Mouse (Mus musculus): ENCODE data around the gene Sap18b. TPM values are rescaled to one million over a fixed set of nuclear protein-coding genes. Genes with fewer than 3 reads are reported as not detected.

Gene Sap18b
- polyA plus RNA-seq, 1 experiment from 2014 or later, result 360 TPM

GRCm38 (mm10) chr8:95832603-95833434 lies 7.7 kb downstream of the Sap18b start:
- WGBS, result 16% methylated on average over 16 of the region's 16 CpGs
- H3K27me3 ChIP-seq (ENCODE audit: control insufficient read depth, insufficient read depth, low read length), result no peaks in the 10 kb centered on the region
- ATAC-seq (ENCODE audit: insufficient number of reproducible peaks, insufficient read depth, low FRiP score, low read depth), result peak; percentile 43; the same call in 1 of the 2 replicates
- peak overlapping the region; percentile 26 for H3K4me3 ChIP-seq (ENCODE audit: low read depth, low read length)
- H3K36me3 ChIP-seq (ENCODE audit: control insufficient read depth, insufficient read depth, low read length), result no peaks in the 10 kb centered on the region
- H3K4me2 ChIP-seq (replicated peaks; ENCODE audit: low read depth, low read length), result peak overlapping the region; percentile 46
- 0 out of 2 replicates have a peak, but pooled peaks cover 5% of the 10 kb centered on the region for H3K4me1 ChIP-seq (ENCODE audit: control insufficient read depth, insufficient read depth, low read length)
- no peak overlapping the region for H3K9ac ChIP-seq (replicated peaks; ENCODE audit: low read depth, low read length)
- H3K9me3 ChIP-seq (ENCODE audit: control insufficient read depth, low read depth, low read length), result no peaks in the 10 kb centered on the region
- no peak overlapping the region for H3K27ac ChIP-seq (ENCODE audit: low read length)

DNA sequence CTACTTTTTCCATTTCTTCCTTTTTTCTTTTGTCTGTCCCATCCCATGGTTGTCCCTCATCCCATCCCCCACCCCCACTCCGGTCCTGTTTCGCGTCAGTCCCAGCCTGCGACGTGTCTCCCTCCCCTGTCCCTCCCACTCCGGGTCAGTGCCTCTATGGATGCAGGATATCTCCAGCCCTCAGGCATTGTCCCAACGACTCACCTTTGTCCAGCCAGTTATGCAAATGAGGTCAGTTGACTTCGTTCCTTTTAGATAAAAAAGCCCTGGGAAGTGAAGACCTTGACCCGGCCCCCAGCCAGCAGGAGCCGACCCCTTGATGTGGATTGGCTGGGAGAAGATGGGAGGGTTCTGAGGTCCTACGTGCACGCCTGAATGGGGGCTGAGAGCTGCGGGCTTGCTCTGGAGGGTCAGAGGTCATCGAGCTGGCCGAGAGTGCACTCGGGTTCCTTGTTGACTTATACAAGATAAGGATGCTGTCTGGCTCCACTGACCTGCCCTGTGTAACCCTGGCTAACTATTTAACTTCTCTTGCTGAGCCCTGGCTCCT lies 8.4 kb downstream of the Sap18b start:
- no peaks in the 10 kb centered on the region for H3K36me3 ChIP-seq (ENCODE audit: control insufficient read depth, insufficient read depth, low read length)
- WGBS, result 2% methylated on average over 16 of the region's 16 CpGs
- peak overlapping the region; percentile 46 for H3K4me2 ChIP-seq (replicated peaks; ENCODE audit: low read depth, low read length)
- H3K4me1 ChIP-seq (ENCODE audit: control insufficient read depth, insufficient read depth, low read length), result 0 out of 2 replicates have a peak, but pooled peaks cover 5% of the 10 kb centered on the region
- no peak overlapping the region for H3K9ac ChIP-seq (replicated peaks; ENCODE audit: low read depth, low read length)
- ATAC-seq (ENCODE audit: insufficient number of reproducible peaks, insufficient read depth, low FRiP score, low read depth), result peak; percentile 71
- H3K9me3 ChIP-seq (ENCODE audit: control insufficient read depth, low read depth, low read length), result no peaks in the 10 kb centered on the region
- no peak overlapping the region for H3K27ac ChIP-seq (ENCODE audit: low read length)
- H3K27me3 ChIP-seq (ENCODE audit: control insufficient read depth, insufficient read depth, low read length), result no peaks in the 10 kb centered on the region
- H3K4me3 ChIP-seq (ENCODE audit: low read depth, low read length), result peak overlapping the region; percentile 26

DNA sequence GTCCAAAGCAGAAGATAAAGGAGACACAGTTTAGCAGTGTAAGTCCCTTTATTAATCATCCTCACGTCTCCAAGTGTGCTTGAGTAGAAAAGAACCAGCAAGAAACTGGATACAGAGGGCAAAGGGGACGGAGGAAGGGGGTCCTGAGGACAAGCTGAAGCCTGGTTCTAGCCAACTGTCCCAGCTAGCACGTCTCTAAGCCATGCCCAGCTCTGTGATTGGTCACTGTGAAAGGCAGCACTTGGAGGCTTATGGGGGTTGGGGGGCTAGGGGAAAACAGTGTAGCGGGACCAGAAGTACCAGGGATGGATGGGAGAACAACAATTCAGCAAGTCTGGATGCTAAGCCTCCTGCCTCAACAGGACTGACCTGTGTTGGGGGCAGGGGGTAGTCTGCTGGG lies 10.7 kb downstream of the Sap18b start:
- H3K9me3 ChIP-seq (ENCODE audit: control insufficient read depth, low read depth, low read length), result no peaks in the 10 kb centered on the region
- ATAC-seq (ENCODE audit: insufficient number of reproducible peaks, insufficient read depth, low FRiP score, low read depth), result no peak
- H3K4me3 ChIP-seq (ENCODE audit: low read depth, low read length), result no peak overlapping the region
- no peak overlapping the region for H3K4me2 ChIP-seq (replicated peaks; ENCODE audit: low read depth, low read length)
- no peak overlapping the region for H3K27ac ChIP-seq (ENCODE audit: low read length)
- no peak overlapping the region for H3K9ac ChIP-seq (replicated peaks; ENCODE audit: low read depth, low read length)
- WGBS, result 63% methylated on average over 4 of the region's 4 CpGs
- H3K27me3 ChIP-seq (ENCODE audit: control insufficient read depth, insufficient read depth, low read length), result no peaks in the 10 kb centered on the region
- 0 out of 2 replicates have a peak, but pooled peaks cover 5% of the 10 kb centered on the region for H3K4me1 ChIP-seq (ENCODE audit: control insufficient read depth, insufficient read depth, low read length)
- no peaks in the 10 kb centered on the region for H3K36me3 ChIP-seq (ENCODE audit: control insufficient read depth, insufficient read depth, low read length)

DNA sequence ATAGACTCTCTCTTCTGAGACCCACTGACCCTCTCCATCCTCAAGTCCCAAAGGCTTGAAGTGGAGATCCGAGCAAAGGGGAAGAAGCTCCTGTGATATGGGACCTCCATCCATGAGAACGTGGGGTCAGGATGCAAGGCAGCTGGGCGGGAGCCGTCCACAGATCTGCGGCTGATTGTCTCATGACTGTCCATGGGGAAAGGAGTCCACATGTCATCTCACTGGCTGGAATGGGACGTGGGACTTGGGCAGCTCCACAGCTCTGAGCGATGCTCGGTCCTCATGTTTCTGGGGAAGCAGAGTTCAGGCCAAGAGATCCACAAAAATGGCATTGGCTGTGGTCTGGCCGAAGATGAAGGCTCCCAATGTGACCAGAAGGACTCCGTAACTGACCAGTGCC lies 12.1 kb downstream of the Sap18b start:
- Histone ChIP-seq H3K4me3 (ENCODE audit: low read depth, low read length) (no peak overlapping the region), H3K36me3 (ENCODE audit: control insufficient read depth, insufficient read depth, low read length) (no peaks in the 10 kb centered on the region), H3K9ac (replicated peaks; ENCODE audit: low read depth, low read length) (no peak overlapping the region), H3K4me1 (ENCODE audit: control insufficient read depth, insufficient read depth, low read length) (0 out of 2 replicates have a peak, but pooled peaks cover 5% of the 10 kb centered on the region), H3K27ac (ENCODE audit: low read length) (no peak overlapping the region), H3K27me3 (ENCODE audit: control insufficient read depth, insufficient read depth, low read length) (no peaks in the 10 kb centered on the region), H3K9me3 (ENCODE audit: control insufficient read depth, low read depth, low read length) (no peaks in the 10 kb centered on the region), H3K4me2 (replicated peaks; ENCODE audit: low read depth, low read length) (no peak overlapping the region)
- WGBS, result 93% methylated on average over 10 of the region's 10 CpGs
- ATAC-seq (ENCODE audit: insufficient number of reproducible peaks, insufficient read depth, low FRiP score, low read depth), result no peak

- no peak for ATAC-seq (ENCODE audit: insufficient number of reproducible peaks, insufficient read depth, low FRiP score, low read depth)
- H3K4me2 ChIP-seq (replicated peaks; ENCODE audit: low read depth, low read length), result no peak overlapping the region
- 97% methylated on average over 4 of the region's 4 CpGs for WGBS
Observed at GRCm38 (mm10) chr8:95839289-95839688, 14.1 kb downstream of the Sap18b start.

GRCm38 (mm10) chr8:95841436-95841835 lies 16.3 kb downstream of the Sap18b start:
- H3K9me3 ChIP-seq (ENCODE audit: control insufficient read depth, low read depth, low read length), result no peaks in the 10 kb centered on the region
- no peak overlapping the region for H3K27ac ChIP-seq (ENCODE audit: low read length)
- ATAC-seq (ENCODE audit: insufficient number of reproducible peaks, insufficient read depth, low FRiP score, low read depth), result no peak
- peaks cover 12% of the 10 kb centered on the region; the same call in 1 of the 2 replicates for H3K36me3 ChIP-seq (ENCODE audit: control insufficient read depth, insufficient read depth, low read length)
- H3K4me1 ChIP-seq (ENCODE audit: control insufficient read depth, insufficient read depth, low read length), result no peaks in the 10 kb centered on the region
- 87% methylated on average over 15 of the region's 15 CpGs for WGBS
- no peaks in the 10 kb centered on the region for H3K27me3 ChIP-seq (ENCODE audit: control insufficient read depth, insufficient read depth, low read length)
- no peak overlapping the region for H3K4me3 ChIP-seq (ENCODE audit: low read depth, low read length)
- no peak overlapping the region for H3K4me2 ChIP-seq (replicated peaks; ENCODE audit: low read depth, low read length)
- no peak overlapping the region for H3K9ac ChIP-seq (replicated peaks; ENCODE audit: low read depth, low read length)

More at GRCm38 (mm10) chr8:95839289-95839688, 14.1 kb downstream of the Sap18b start:
- H3K4me3 ChIP-seq (ENCODE audit: low read depth, low read length), result no peak overlapping the region
- H3K4me1 ChIP-seq (ENCODE audit: control insufficient read depth, insufficient read depth, low read length), result no peaks in the 10 kb centered on the region
- no peaks in the 10 kb centered on the region for H3K27me3 ChIP-seq (ENCODE audit: control insufficient read depth, insufficient read depth, low read length)
- H3K9ac ChIP-seq (replicated peaks; ENCODE audit: low read depth, low read length), result no peak overlapping the region
- no peaks in the 10 kb centered on the region for H3K36me3 ChIP-seq (ENCODE audit: control insufficient read depth, insufficient read depth, low read length)
- no peaks in the 10 kb centered on the region for H3K9me3 ChIP-seq (ENCODE audit: control insufficient read depth, low read depth, low read length)
- H3K27ac ChIP-seq (ENCODE audit: low read length), result no peak overlapping the region

- H3K27ac ChIP-seq (ENCODE audit: low read length), result no peak overlapping the region
- no peak overlapping the region for H3K4me3 ChIP-seq (ENCODE audit: low read depth, low read length)
- no peaks in the 10 kb centered on the region for H3K4me1 ChIP-seq (ENCODE audit: control insufficient read depth, insufficient read depth, low read length)
- WGBS, result 88% methylated on average over 6 of the region's 6 CpGs
- H3K36me3 ChIP-seq (ENCODE audit: control insufficient read depth, insufficient read depth, low read length), result peaks cover 12% of the 10 kb centered on the region; the same call in 1 of the 2 replicates
- ATAC-seq (ENCODE audit: insufficient number of reproducible peaks, insufficient read depth, low FRiP score, low read depth), result no peak
- no peak overlapping the region for H3K9ac ChIP-seq (replicated peaks; ENCODE audit: low read depth, low read length)
- no peaks in the 10 kb centered on the region for H3K9me3 ChIP-seq (ENCODE audit: control insufficient read depth, low read depth, low read length)
- H3K27me3 ChIP-seq (ENCODE audit: control insufficient read depth, insufficient read depth, low read length), result no peaks in the 10 kb centered on the region
- H3K4me2 ChIP-seq (replicated peaks; ENCODE audit: low read depth, low read length), result no peak overlapping the region
Observed at GRCm38 (mm10) chr8:95843968-95844367, 18.8 kb downstream of the Sap18b start.

DNA sequence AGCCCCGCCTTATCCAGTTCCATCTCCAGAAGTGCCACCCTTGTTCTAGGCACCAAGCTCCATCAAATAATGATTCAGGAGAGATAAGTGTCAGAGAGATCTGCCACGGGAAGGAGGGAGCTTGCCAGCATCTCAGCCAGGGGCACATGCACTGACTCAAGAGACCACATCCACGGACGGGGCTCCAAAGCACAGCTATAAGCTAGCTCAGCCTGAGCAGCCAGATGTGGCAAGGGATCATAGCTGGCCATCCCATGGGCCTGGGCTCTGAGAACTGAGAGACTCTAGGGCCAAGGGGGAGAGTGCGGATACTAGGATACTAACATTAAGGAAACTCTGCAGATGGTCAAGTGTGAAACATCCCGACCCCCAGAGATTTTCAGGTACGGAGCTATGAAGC lies 19.9 kb downstream of the Sap18b start:
- Histone ChIP-seq H3K36me3 (ENCODE audit: control insufficient read depth, insufficient read depth, low read length) (peaks cover 12% of the 10 kb centered on the region; the same call in 1 of the 2 replicates), H3K27ac (ENCODE audit: low read length) (no peak overlapping the region), H3K4me1 (ENCODE audit: control insufficient read depth, insufficient read depth, low read length) (no peaks in the 10 kb centered on the region), H3K9ac (replicated peaks; ENCODE audit: low read depth, low read length) (no peak overlapping the region), H3K27me3 (ENCODE audit: control insufficient read depth, insufficient read depth, low read length) (no peaks in the 10 kb centered on the region), H3K4me2 (replicated peaks; ENCODE audit: low read depth, low read length) (no peak overlapping the region), H3K4me3 (ENCODE audit: low read depth, low read length) (no peak overlapping the region), H3K9me3 (ENCODE audit: control insufficient read depth, low read depth, low read length) (no peaks in the 10 kb centered on the region)
- 88% methylated on average over 7 of the region's 7 CpGs for WGBS
- ATAC-seq (ENCODE audit: insufficient number of reproducible peaks, insufficient read depth, low FRiP score, low read depth), result no peak

Data from stomach, embryonic 14.5 days (tissue).